Mouse (Mus musculus): ENCODE data around the gene Sptlc2. TPM values are rescaled to one million over a fixed set of nuclear protein-coding genes. Genes with fewer than 3 reads are reported as not detected.

Gene Sptlc2
- polyA plus RNA-seq, 1 experiment from 2014 or later: 56.9 TPM

Small RNA genes within 50 kb of the gene (microRNA-seq; reads per million reads assigned to microRNA genes)
- not detected for gene Gm47293 (ENCODE audit: borderline number of aligned reads)
- gene Mir3068 (ENCODE audit: borderline number of aligned reads): 81.3 reads per million, percentile 47 among the genes with 10 or more reads in this experiment

Other genes starting within 250 kb of the Sptlc2 start
- gene Gstz1, start 241.2 kb downstream of the Sptlc2 start, polyA plus RNA-seq (2014; fragmentation: Nextera tagmentation; extraction: Ambion mirVana): 76.2 and 79.6 TPM in 2 replicates
- 11.0 and 12.0 TPM in 2 replicates for gene Pomt2, start 240.4 kb downstream of the Sptlc2 start, polyA plus RNA-seq (2014; fragmentation: Nextera tagmentation; extraction: Ambion mirVana)
- 22.0 and 26.0 TPM in 2 replicates for gene Samd15, start 188.6 kb downstream of the Sptlc2 start, polyA plus RNA-seq (2014; fragmentation: Nextera tagmentation; extraction: Ambion mirVana)
- 2.0 TPM in 2 replicates for gene Tmed8, start 187.9 kb downstream of the Sptlc2 start, polyA plus RNA-seq (2014; fragmentation: Nextera tagmentation; extraction: Ambion mirVana)
- gene Noxred1, start 149.6 kb downstream of the Sptlc2 start, polyA plus RNA-seq (2014; fragmentation: Nextera tagmentation; extraction: Ambion mirVana): 0.48 and 0.96 TPM in 2 replicates
- gene Vipas39, start 122.1 kb downstream of the Sptlc2 start, polyA plus RNA-seq (2014; fragmentation: Nextera tagmentation; extraction: Ambion mirVana): 23.8 and 26.5 TPM in 2 replicates
- 296 and 310 TPM in 2 replicates for gene Ahsa1, start 121.9 kb downstream of the Sptlc2 start, polyA plus RNA-seq (2014; fragmentation: Nextera tagmentation; extraction: Ambion mirVana)
- gene Ism2, start 88.7 kb downstream of the Sptlc2 start, polyA plus RNA-seq (2014; fragmentation: Nextera tagmentation; extraction: Ambion mirVana): 0.23 and 0.38 TPM in 2 replicates
- gene Slirp, start 55.5 kb upstream of the Sptlc2 start, polyA plus RNA-seq (2014; fragmentation: Nextera tagmentation; extraction: Ambion mirVana): 314 and 321 TPM in 2 replicates
- gene Alkbh1, start 55.7 kb upstream of the Sptlc2 start, polyA plus RNA-seq (2014; fragmentation: Nextera tagmentation; extraction: Ambion mirVana): 56.5 and 64.9 TPM in 2 replicates
- gene Snw1, start 83.9 kb upstream of the Sptlc2 start, polyA plus RNA-seq (2014; fragmentation: Nextera tagmentation; extraction: Ambion mirVana): 121 and 130 TPM in 2 replicates
- not detected in 2 replicates for gene Gm5788, start 106.4 kb upstream of the Sptlc2 start, polyA plus RNA-seq (2014; fragmentation: Nextera tagmentation; extraction: Ambion mirVana)
- gene Gm8300, start 126.0 kb upstream of the Sptlc2 start, polyA plus RNA-seq (2014; fragmentation: Nextera tagmentation; extraction: Ambion mirVana): not detected in 2 replicates
- gene Oog1, start 214.3 kb upstream of the Sptlc2 start, polyA plus RNA-seq (2014; fragmentation: Nextera tagmentation; extraction: Ambion mirVana): not detected in 2 replicates
- gene Gm4027, start 230.5 kb upstream of the Sptlc2 start, polyA plus RNA-seq (2014; fragmentation: Nextera tagmentation; extraction: Ambion mirVana): not detected in 2 replicates

Data from liver, embryonic 11.5 days (tissue).